Mouse (Mus musculus) cortical plate, adult 2 months (tissue): ENCODE measurements around the gene Krt86.

ENCODE experiments used
- CTCF ChIP-seq: fragments of 200-500 bp; IDR thresholded peaks from 2 replicates; pipeline ENCODE4 v1.5.1; 2011; ENCODE audit warnings: mild to moderate bottlenecking, control low read depth, low read length; ENCODE audit not compliant: insufficient read depth; ENCODE audit errors: extremely low read depth
- POLR2A ChIP-seq: fragments of 200-500 bp; IDR thresholded peaks from 2 replicates; pipeline ENCODE4 v1.6.1; 2011; ENCODE audit warnings: mild to moderate bottlenecking, low read length, control low read depth; ENCODE audit not compliant: insufficient read depth; ENCODE audit errors: extremely low read depth

- TF ChIP-seq POLR2A (no peak), CTCF (no peak)
Measured at GRCm38 (mm10) chr15:101436611-101437010, 36.7 kb upstream of the Krt86 start.
